Mouse (Mus musculus): ENCODE measurements around the gene Uhrf1bp1.

GRCm38 (mm10) chr17:27883994-27884393 is 27.8 kb downstream of the Uhrf1bp1 start:
- TF ChIP-seq CTCF (IDR thresholded peaks at IDR 0.05; ENCODE audit: low read depth, low read length): no peak
- TF ChIP-seq GATA1 (IDR thresholded peaks at IDR 0.05; ENCODE audit: borderline replicate concordance, low read length): no peak
- no peak for TF ChIP-seq TAL1 (conservative IDR thresholded peaks at IDR 0.05; ENCODE audit: low read depth, low read length)
- no peak for TF ChIP-seq POLR2AphosphoS5 (IDR thresholded peaks at IDR 0.05; ENCODE audit: insufficient replicate concordance, low read depth, low read length)
- no peak for TF ChIP-seq GATA2 (IDR thresholded peaks at IDR 0.05; ENCODE audit: borderline replicate concordance, low read depth, low read length)

All from G1E (cell line).